Mouse (Mus musculus) hindbrain, embryonic 11.5 days (tissue): ENCODE measurements at regions not wholly inside any gene's neighbourhood (a gene's known extent, or its start where the extent isn't known, plus 50 kb on each side); places are given as distances from the start of the nearest gene placed in this dataset.

ENCODE experiments used
- ATAC-seq: fragments of 200-750 bp; cut with Nextera tagmentation; 2 replicates; pipeline ENCODE4 v1.8.0; 2017; ENCODE audit warnings: mild to moderate bottlenecking, moderate TSS enrichment, moderate library complexity; ENCODE audit not compliant: low FRiP score
- DNase-seq: peaks from one replicate; pipeline ENCODE4 v3.0.0-alpha.2; 2015; ENCODE audit warnings: low spot score
- H3K27ac ChIP-seq: fragments of 300-500 bp; sonication (generic); 2 replicates; pipeline ENCODE4 v1.5.1; 2014; ENCODE audit warnings: mild to moderate bottlenecking, low read depth, low read length
- H3K27me3 ChIP-seq: fragments of 300-500 bp; sonication (generic); 2 replicates; pipeline ENCODE4 v1.6.1; 2014; ENCODE audit warnings: mild to moderate bottlenecking, low read length, moderate library complexity, mixed read lengths; ENCODE audit not compliant: control insufficient read depth, insufficient read depth
- H3K36me3 ChIP-seq: fragments of 300-500 bp; sonication (generic); 2 replicates; pipeline ENCODE4 v1.6.1; 2014; ENCODE audit warnings: mild to moderate bottlenecking, low read length, moderate library complexity, mixed read lengths; ENCODE audit not compliant: control insufficient read depth, insufficient read depth
- H3K4me1 ChIP-seq: fragments of 300-500 bp; sonication (generic); replicated peaks from 2 replicates; pipeline ENCODE4 v1.6.1; 2014; ENCODE audit warnings: low read length, mixed read lengths; ENCODE audit not compliant: control insufficient read depth, insufficient read depth
- H3K4me2 ChIP-seq: fragments of 300-500 bp; sonication (generic); replicated peaks from 2 replicates; pipeline ENCODE4 v1.6.1; 2014; ENCODE audit warnings: mild to moderate bottlenecking, low read depth, low read length
- H3K4me3 ChIP-seq: fragments of 300-500 bp; sonication (generic); 2 replicates; pipeline ENCODE4 v1.5.1; 2014; ENCODE audit warnings: low read depth, low read length
- H3K9ac ChIP-seq: fragments of 300-500 bp; sonication (generic); 2 replicates; pipeline ENCODE4 v1.6.1; 2014; ENCODE audit warnings: low read depth, low read length
- H3K9me3 ChIP-seq: fragments of 300-500 bp; sonication (generic); 2 replicates; pipeline ENCODE4 v1.6.1; 2016; ENCODE audit warnings: low read length; ENCODE audit not compliant: control insufficient read depth
- WGBS: fragments of 180-500 bp; shearing (Covaris S2); extraction: QIAGEN DNeasy Blood & Tissue Kit; methylation state at CpG from one replicate; pipeline ENCODE4 v1.1.7; 2014; 5-methylcytosine and 5-hydroxymethylcytosine counted together

DNA sequence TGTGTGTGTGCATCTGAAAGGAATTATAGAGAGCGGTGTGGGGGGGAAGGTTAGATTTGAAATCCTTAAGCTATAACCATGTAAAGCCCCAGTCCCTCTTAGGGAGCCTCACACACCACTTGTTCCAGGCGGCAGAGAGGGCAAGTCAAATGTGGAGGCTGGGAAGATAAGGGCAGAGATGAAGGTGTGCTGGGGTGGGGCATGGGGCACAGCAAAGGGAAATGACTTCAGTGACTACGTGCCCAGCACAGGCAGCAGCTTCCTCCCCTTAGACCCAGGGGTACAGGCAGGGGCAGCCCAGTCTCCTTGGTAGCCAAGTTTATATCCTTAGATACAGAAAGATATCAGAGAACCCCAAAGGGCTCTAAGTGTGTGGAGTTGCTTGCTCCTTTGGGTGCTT, 161.8 kb upstream of the 4930535I16Rik start:
- H3K4me1 ChIP-seq = no peaks in the 10 kb centered on the region

DNA sequence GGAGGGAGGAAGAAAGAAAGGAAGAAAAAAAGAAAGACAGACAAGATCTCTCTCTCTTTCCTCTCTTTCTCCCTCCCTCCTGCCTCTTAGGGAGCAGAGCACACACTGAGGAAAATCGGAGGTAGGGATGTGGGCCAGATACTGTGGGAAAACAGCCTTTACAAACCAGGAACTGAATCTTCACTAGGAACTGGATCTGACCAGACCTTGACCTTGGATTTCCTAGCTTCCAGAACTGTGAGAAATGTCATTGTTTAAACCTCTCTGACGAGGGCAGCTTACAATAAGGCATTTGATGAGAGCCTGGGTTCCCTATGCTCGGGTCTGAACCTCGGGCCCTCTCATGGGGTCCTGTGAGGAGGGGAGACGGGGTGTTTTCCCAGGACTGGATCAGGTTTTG, 157.7 kb upstream of the 4930535I16Rik start:
- Histone ChIP-seq H3K27me3 (no peaks in the 10 kb centered on the region), H3K4me1 (no peaks in the 10 kb centered on the region), H3K9me3 (no peaks in the 10 kb centered on the region), H3K27ac (no peak overlapping the region), H3K9ac (no peak overlapping the region), H3K4me3 (no peak overlapping the region), H3K36me3 (no peaks in the 10 kb centered on the region), H3K4me2 (no peak overlapping the region)
- DNase-seq = no peak
- no peak for ATAC-seq
- WGBS = 72% methylated on average over 5 of the region's 5 CpGs

More for the DNA sequence above, 161.8 kb upstream of the 4930535I16Rik start:
- Histone ChIP-seq H3K9ac (no peak overlapping the region), H3K27ac (no peak overlapping the region), H3K4me3 (no peak overlapping the region), H3K27me3 (no peaks in the 10 kb centered on the region), H3K36me3 (no peaks in the 10 kb centered on the region), H3K9me3 (no peaks in the 10 kb centered on the region), H3K4me2 (no peak overlapping the region)
- 78% methylated on average over 3 of the region's 3 CpGs for WGBS
- ATAC-seq = no peak
- DNase-seq = no peak

DNA sequence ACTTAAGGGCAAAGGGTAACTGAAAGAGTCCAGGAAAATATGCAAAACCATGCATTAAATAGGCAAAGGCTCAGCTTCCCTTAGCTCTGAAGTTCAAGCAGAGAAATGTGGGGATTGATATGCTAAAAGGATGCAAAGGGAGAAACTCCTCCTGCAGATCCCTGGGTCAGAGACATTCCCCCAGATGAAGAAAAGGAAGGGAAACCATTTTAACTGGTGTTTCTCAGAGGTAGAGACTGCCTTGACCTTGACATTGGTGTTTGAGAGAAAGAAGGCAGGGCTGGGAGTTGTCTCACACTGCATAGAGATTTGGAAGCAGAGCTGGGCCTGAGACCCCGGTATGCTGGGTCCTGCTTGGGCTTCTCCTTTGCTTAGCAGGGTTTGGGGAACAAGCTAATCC, 155.8 kb upstream of the 4930535I16Rik start:
- H3K4me3 ChIP-seq = no peak overlapping the region
- no peaks in the 10 kb centered on the region for H3K9me3 ChIP-seq
- H3K36me3 ChIP-seq = no peaks in the 10 kb centered on the region
- no peaks in the 10 kb centered on the region for H3K4me1 ChIP-seq
- no peak overlapping the region for H3K27ac ChIP-seq
- no peak for DNase-seq
- no peak for ATAC-seq
- H3K9ac ChIP-seq = no peak overlapping the region
- 83% methylated on average over 1 of the region's 1 CpGs for WGBS
- H3K4me2 ChIP-seq = no peak overlapping the region
- H3K27me3 ChIP-seq = no peaks in the 10 kb centered on the region

DNA sequence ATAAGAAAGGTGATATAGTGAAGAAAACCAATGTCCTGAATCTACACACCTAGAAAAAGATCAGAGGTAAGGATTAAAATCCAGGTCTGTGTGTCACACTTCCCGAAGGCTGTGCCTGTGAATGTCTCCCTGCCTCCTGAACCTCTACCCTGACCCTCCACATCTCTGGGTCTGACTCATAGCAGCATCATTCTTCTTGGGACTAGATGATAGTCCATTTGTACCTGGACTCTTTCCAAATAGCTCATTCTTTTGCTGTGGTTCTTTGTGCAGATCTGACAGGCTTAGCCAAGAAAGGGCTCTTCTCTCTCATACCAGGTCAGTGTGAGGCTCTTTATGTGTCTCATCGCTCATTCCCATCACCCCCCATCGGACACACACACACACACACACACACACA, 146.8 kb upstream of the 4930535I16Rik start:
- H3K9ac ChIP-seq = no peak overlapping the region
- DNase-seq (no peak), ATAC-seq (no peak)
- WGBS = 87% methylated on average over 3 of the region's 3 CpGs
- H3K36me3 ChIP-seq = no peaks in the 10 kb centered on the region
- no peaks in the 10 kb centered on the region for H3K9me3 ChIP-seq
- no peak overlapping the region for H3K27ac ChIP-seq
- H3K4me1 ChIP-seq = no peaks in the 10 kb centered on the region
- no peaks in the 10 kb centered on the region for H3K27me3 ChIP-seq
- H3K4me3 ChIP-seq = no peak overlapping the region
- H3K4me2 ChIP-seq = no peak overlapping the region

DNA sequence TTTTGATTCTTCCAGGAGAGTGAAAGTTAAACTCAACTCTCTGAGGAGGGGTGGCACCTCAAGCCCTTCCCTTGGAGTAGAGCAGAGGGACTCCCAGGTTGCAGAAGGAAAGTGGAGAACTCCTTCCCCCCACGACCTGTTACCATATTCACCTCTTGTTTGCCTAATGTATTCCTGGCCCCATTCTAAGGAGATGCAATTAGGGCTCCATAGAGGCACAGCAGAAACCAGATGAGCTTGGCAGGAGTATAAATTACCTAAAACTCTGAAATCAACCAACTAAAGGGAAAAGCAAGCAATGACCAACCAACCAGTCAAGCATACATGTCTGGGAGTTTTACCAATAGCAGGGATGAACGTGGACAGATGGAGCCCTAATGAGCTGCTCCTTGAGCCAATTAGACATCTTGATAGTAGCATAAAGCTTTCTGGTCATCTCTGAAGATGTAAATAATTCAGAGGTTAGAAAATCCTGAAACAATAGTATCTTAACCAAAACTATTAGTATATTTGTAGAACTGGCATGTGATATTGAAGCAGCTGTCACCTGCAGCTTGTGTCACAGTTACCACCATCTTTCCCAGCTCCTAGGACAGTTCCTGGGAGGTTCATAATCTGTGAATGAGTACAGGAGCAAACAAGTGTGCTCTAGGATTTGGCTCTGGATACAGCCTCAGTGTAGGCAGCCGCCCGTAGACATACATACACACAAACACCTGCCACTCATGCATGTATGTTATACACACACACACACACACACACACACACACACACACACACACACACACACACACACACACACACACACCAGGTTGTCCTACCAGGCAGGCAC, 145.7 kb upstream of the 4930535I16Rik start:
- H3K9me3 ChIP-seq = no peaks in the 10 kb centered on the region
- no peak for ATAC-seq
- no peak overlapping the region for H3K9ac ChIP-seq
- H3K27me3 ChIP-seq = no peaks in the 10 kb centered on the region
- WGBS = 77% methylated on average over 4 of the region's 4 CpGs
- no peak overlapping the region for H3K4me2 ChIP-seq
- no peak overlapping the region for H3K27ac ChIP-seq
- H3K36me3 ChIP-seq = no peaks in the 10 kb centered on the region
- no peak for DNase-seq
- H3K4me1 ChIP-seq = no peaks in the 10 kb centered on the region
- no peak overlapping the region for H3K4me3 ChIP-seq

DNA sequence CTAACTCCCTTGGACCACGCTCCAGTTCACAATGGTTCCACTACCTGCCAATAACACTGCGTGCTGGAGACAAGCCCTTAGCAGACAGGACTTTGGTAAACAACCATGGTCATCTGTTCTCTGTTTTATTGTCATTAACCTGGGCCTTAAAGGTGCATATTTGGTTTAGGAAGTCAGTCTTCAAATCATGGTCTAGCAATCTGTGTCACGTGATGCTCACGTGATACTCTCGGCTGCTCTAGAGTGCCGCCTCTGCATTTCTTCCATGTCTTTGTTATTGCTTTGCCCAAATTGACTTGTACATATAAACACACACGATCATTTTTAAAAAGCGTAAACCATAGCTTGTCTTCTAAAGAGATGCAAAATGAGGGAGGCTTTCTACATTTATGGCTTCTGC, 139.8 kb upstream of the 4930535I16Rik start:
- Histone ChIP-seq H3K27me3 (no peaks in the 10 kb centered on the region), H3K27ac (no peak overlapping the region), H3K4me2 (no peak overlapping the region), H3K9me3 (no peaks in the 10 kb centered on the region), H3K9ac (no peak overlapping the region), H3K36me3 (no peaks in the 10 kb centered on the region), H3K4me3 (no peak overlapping the region), H3K4me1 (no peaks in the 10 kb centered on the region)
- DNase-seq (no peak), ATAC-seq (no peak)
- 95% methylated on average over 8 of the region's 8 CpGs for WGBS

DNA sequence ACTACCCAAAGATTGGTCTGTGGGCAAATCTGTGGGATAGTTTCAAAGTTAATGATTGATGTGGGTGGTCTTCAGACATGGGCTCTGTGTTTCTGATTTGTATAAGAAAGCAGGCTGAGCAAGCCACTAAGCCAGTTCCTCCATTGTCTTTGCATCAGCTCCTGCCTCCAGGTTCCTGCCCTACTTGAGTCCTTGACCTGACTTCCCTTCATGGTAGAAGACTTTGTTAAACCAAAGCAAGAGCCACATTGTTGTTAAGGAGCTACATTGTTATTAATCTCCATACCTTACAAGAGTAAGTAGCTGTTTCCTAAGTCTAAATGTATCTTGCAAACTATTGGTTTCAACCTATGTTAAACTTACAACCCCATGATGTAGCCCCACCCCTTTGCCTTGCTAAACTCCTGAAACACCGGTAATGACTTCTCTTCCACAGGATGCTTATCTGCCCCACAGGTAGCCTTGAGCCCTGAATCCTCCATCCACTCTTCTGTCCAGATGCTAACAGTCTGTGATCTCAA, 136.5 kb upstream of the 4930535I16Rik start:
- Histone ChIP-seq H3K9ac (no peak overlapping the region), H3K36me3 (no peaks in the 10 kb centered on the region), H3K27me3 (no peaks in the 10 kb centered on the region), H3K4me2 (no peak overlapping the region), H3K4me1 (no peaks in the 10 kb centered on the region), H3K4me3 (no peak overlapping the region), H3K27ac (no peak overlapping the region), H3K9me3 (no peaks in the 10 kb centered on the region)
- ATAC-seq = no peak
- WGBS = 83% methylated on average over 1 of the region's 1 CpGs
- DNase-seq = no peak

DNA sequence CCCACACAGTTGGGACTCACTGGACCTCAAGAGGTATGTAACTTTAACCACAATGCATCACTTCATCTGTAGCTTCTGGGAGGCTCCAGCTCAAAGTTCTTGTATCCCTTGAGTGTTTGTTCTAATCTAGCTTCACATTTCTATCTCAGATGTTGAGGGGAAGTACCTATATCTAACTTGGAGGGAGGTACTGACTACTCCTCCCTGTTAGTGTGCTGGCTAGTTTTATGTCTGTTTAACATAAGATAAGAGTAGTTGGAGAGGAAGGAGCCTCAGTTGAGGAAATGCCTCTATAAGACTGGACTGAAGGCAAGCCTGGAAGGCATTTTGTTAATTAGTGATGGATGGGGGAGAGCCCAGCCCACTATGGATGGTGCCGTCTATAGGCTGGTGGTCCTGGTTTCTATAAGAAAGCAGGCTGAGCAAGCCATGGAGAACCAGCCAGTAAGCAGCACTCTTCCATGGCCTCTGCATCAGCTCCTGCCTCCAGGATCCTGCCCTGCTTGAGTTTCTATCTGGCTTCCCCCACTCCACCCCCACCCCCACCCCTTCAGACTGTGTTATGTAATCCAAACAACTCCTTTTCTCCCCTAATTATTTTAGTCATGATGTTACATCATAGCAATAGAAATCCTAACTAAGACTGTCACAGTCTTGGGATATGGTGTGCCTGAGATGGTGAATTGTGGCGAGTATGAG, 135.7 kb upstream of the 4930535I16Rik start:
- peaks cover 3% of the 10 kb centered on the region for H3K4me1 ChIP-seq
- no peaks in the 10 kb centered on the region for H3K9me3 ChIP-seq
- H3K27me3 ChIP-seq = no peaks in the 10 kb centered on the region
- ATAC-seq (no peak), DNase-seq (no peak)
- WGBS = 90% methylated on average over 2 of the region's 2 CpGs
- no peak overlapping the region for H3K4me3 ChIP-seq
- no peak overlapping the region for H3K4me2 ChIP-seq
- H3K9ac ChIP-seq = no peak overlapping the region
- H3K36me3 ChIP-seq = no peaks in the 10 kb centered on the region
- no peak overlapping the region for H3K27ac ChIP-seq

DNA sequence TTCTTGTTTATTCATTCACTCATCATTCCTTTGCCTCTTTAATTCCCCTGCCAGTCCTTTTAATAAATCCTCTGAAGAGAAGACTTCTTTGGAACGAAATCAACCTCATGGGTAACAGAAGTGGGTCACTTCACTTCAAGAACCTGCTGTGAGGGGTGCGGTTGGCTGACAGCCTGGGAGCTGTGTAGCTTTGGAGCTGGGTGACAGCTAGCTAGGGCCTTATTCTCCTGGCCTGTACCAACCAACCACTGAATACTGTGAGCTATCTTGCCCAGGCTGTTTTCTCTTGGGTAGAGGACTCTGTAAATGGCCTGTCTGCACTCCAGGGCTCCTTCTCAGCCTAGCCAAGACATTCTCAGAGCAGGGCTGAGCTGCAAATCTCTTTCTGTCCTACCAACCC, 134.6 kb upstream of the 4930535I16Rik start:
- Histone ChIP-seq H3K9me3 (no peaks in the 10 kb centered on the region), H3K27me3 (no peaks in the 10 kb centered on the region), H3K4me1 (peaks cover 7% of the 10 kb centered on the region), H3K36me3 (no peaks in the 10 kb centered on the region), H3K4me3 (no peak overlapping the region), H3K27ac (no peak overlapping the region), H3K9ac (no peak overlapping the region), H3K4me2 (no peak overlapping the region)
- ATAC-seq = no peak
- DNase-seq = no peak
- whole genome bisulfite sequencing = 82% methylated on average over 2 of the region's 2 CpGs
